Mouse (Mus musculus) bone marrow, adult 2 months (tissue): ENCODE measurements around the gene E130308A19Rik. TPM values are rescaled to one million over a fixed set of nuclear protein-coding genes. Genes with fewer than 3 reads are reported as not detected.

ENCODE experiments used
- H3K27ac ChIP-seq: fragments of 200-500 bp; 2 replicates; pipeline ENCODE4 v1.5.1; 2012; ENCODE audit warnings: low read depth, mild to moderate bottlenecking, control low read depth, inconsistent platforms, low read length; ENCODE audit not compliant: control insufficient read depth, poor library complexity, insufficient read depth
- H3K4me1 ChIP-seq: fragments of 200-500 bp; 2 replicates; pipeline ENCODE4 v1.6.1; 2011; ENCODE audit warnings: low read length; ENCODE audit not compliant: control insufficient read depth, insufficient read depth
- H3K4me3 ChIP-seq: fragments of 200-500 bp; replicated peaks from 2 replicates; pipeline ENCODE3; 2011; ENCODE audit warnings: mild to moderate bottlenecking, low read depth, low read length, control low read depth; ENCODE audit not compliant: control insufficient read depth
- CTCF ChIP-seq: fragments of 200-500 bp; IDR thresholded peaks from 2 replicates; pipeline ENCODE4 v1.5.1; 2011; ENCODE audit warnings: low read length, control low read depth; ENCODE audit not compliant: control insufficient read depth, insufficient read depth
- POLR2A ChIP-seq: fragments of 200-500 bp; IDR thresholded peaks from 2 replicates; pipeline ENCODE4 v1.6.1; 2011; ENCODE audit warnings: low read depth, mild to moderate bottlenecking, control low read depth, low read length, borderline replicate concordance; ENCODE audit not compliant: control insufficient read depth
- WGBS: fragments of 180-500 bp; shearing (Covaris S2); methylation state at CpG from one replicate; pipeline ENCODE4 v1.1.7; 2018; 5-methylcytosine and 5-hydroxymethylcytosine counted together
- polyA plus RNA-seq: library from polyadenylated mRNA; stranded (reverse); fragments of >200 nt; gene quantifications from 2 replicates; pipeline ENCODE4 v1.2.4, GENCODE M21; 2011; ENCODE audit warnings: low replicate concordance; ENCODE audit not compliant: missing spikeins, insufficient read depth, insufficient read length

Gene E130308A19Rik
- polyA plus RNA-seq, 1 experiment = 6.5 TPM

DNA sequence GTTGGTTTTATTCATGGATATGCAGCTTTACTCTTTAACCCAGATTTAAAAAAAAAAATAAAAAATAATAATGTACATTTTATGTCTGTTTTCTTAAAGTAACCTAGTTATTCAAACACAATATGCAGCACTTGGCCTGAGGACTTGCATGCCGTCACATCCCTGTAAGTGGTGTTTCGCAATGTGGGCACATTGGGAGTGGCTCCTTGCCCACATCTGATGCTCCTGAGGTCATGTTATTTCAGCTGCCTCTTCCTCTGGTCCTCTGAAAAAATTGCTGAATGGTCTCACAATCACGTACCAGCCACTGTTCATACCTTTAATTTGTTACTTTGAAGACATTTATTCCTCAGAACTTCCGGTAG, 135.3 kb downstream of the E130308A19Rik start:
- Histone ChIP-seq H3K4me3 (no peak overlapping the region), H3K27ac (no peak overlapping the region), H3K4me1 (peaks cover 1% of the 10 kb centered on the region; the same call in 1 of the 2 replicates)
- TF ChIP-seq POLR2A (no peak), CTCF (no peak)
- WGBS = 50% methylated on average over 4 of the region's 4 CpGs

DNA sequence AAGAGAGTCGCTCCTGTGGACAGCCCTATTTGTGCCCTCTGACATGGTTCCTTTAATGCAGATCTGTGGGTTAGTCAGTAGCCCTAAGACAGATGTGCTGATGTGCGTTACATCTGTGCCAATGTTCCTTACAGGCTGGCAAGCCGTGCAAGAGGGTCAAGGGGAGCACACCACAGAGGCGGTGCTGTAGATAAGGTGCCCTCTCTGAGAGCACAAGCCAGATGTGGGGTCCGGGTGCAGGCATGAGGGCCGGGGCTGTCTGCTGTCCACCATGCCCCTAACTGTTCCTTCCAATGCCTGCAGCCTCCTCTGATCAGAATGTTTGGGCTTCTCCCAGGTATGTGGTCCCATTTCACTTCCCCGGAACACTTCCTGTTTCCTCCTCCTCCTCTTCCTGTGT, 138.9 kb downstream of the E130308A19Rik start:
- WGBS = 60% methylated on average over 7 of the region's 7 CpGs
- Histone ChIP-seq H3K4me3 (no peak overlapping the region), H3K4me1 (peaks cover 1% of the 10 kb centered on the region; the same call in 1 of the 2 replicates), H3K27ac (no peak overlapping the region; the same call in 1 of the 2 replicates)
- TF ChIP-seq POLR2A (no peak), CTCF (no peak)

DNA sequence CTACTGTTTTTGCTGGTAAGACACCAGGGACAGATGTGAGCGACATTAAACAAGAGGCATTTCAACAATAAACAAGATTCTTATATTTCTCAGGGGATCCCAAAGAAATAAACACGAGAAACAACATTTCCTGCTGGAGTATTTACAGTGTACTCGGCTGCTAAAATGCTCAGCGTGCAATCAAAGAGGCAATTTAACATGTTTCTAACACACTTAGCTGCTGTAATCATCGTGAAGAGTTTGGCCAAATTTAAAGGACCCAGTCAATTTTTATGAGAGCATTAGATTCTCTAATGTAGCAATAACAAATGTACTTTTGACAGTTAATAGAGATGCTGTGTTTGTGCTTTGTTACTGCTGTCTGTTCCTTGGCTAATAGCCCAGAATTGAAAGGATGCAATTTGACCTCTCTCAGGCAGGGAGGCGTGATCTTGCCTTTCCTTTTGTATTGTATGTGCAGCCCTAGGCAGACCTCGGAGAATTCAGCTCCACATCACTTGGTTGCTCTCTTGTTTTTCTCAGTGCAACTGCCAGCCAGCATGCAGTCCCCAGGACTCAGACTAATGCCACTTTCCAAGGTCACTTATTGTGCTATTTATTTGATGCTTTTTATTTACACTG, 139.5 kb downstream of the E130308A19Rik start:
- WGBS = 44% methylated on average over 7 of the region's 7 CpGs
- peaks cover 1% of the 10 kb centered on the region; the same call in 1 of the 2 replicates for H3K4me1 ChIP-seq
- TF ChIP-seq CTCF = no peak
- TF ChIP-seq POLR2A = no peak
- H3K4me3 ChIP-seq = no peak overlapping the region
- no peak overlapping the region for H3K27ac ChIP-seq

DNA sequence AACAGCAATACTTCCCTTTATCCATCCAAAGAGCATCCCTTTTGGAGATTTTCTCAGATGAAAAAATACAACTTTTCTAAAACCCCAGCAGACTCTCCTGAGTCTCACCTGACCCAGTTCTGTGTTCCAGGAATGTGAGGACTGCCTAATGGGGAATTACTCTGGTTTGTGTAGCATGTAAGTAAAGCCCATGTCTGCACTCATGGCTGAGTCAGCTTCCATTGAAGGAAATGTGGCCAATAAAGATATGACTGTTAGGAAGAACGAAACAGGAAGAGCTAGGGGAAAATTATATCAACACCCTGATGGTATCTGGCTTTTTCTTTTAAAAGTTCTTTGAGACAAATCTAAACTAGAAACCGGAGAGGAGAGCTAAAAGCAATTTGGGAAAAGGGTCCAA, 141.7 kb downstream of the E130308A19Rik start:
- H3K4me3 ChIP-seq = no peak overlapping the region
- 22% methylated on average over 2 of the region's 2 CpGs for WGBS
- TF ChIP-seq POLR2A (no peak), CTCF (no peak)
- no peak overlapping the region for H3K27ac ChIP-seq
- no peaks in the 10 kb centered on the region; the same call in 1 of the 2 replicates for H3K4me1 ChIP-seq

DNA sequence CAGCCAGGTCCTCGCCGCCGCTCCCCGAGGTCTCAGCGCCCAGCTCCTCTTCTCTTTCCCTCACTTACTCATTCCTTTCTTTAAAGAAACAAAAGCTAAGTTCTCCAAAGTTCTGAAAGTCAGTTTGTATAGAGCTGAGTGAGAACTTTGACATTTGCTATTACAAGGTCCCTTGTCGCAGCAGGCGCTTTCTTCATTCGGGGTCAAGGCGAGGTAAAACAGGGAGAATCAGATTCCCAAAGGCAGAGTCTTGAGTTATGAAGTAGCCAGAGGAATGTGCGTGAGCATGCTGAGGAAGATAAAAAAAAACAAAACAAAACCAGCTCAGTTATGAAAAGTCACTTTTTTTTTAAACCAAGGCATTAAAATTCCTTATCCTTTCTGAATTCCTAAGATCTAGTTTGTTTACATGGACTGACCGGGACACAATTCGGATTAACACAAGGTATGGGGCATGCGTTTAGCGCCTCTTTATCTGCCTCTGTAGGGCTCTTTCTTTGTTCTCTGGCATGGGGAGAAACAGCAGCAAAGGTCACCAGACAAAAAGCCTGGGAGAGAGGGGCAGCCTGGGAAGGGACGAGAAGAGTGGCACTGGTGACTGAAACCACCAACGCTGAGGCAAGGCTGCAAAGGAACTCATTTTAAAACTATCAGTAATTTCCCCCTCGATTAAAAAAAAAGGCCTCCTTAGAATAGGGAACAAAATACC, 146.3 kb downstream of the E130308A19Rik start:
- Histone ChIP-seq H3K27ac (no peak overlapping the region; the same call in 1 of the 2 replicates), H3K4me3 (no peak overlapping the region), H3K4me1 (no peaks in the 10 kb centered on the region)
- WGBS = 86% methylated on average over 17 of the region's 17 CpGs
- TF ChIP-seq CTCF (no peak), POLR2A (no peak)

DNA sequence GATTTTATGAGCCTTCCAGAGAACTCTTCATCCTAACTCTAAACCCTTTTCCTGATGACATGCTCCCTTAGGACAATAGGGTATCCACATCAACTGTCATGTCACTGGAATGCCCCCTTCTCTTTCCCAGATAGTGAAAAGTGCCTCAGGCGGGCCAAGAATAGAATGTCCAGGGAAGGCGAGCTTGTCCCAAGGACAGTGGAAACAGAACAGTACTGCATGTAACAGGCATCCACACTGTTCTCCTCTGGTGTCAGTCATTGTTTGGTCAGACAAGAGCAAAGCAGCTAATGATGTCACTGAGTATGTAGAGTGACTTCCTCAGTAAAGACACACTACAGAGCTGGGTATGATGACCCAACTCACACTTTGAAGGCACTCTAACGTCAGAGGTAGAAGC, 151.8 kb downstream of the E130308A19Rik start:
- no peak overlapping the region for H3K27ac ChIP-seq
- 73% methylated on average over 3 of the region's 3 CpGs for WGBS
- no peak for TF ChIP-seq POLR2A
- no peak for TF ChIP-seq CTCF
- no peak overlapping the region for H3K4me3 ChIP-seq
- no peaks in the 10 kb centered on the region; the same call in 1 of the 2 replicates for H3K4me1 ChIP-seq

DNA sequence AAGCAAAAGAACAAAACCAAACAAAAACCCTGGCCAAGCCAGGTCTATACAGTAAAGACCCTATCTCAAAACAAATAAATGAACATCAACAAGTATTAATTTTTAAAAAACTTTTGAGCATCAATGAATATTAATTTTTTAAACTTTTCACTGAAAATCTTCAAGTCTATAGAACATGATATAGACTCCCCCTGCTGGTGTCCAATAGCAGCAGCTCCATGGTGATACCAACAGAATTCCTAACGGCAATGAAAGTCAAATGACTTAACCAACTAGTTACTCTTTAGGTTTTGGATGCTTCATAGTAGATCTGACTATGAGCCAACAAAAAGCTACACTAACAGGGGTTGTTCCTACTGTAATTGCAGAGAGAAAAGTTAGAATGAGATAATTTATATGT, 154.6 kb downstream of the E130308A19Rik start:
- WGBS = 33% methylated on average over 1 of the region's 1 CpGs
- no peaks in the 10 kb centered on the region; the same call in 1 of the 2 replicates for H3K4me1 ChIP-seq
- no peak for TF ChIP-seq CTCF
- TF ChIP-seq POLR2A = no peak

DNA sequence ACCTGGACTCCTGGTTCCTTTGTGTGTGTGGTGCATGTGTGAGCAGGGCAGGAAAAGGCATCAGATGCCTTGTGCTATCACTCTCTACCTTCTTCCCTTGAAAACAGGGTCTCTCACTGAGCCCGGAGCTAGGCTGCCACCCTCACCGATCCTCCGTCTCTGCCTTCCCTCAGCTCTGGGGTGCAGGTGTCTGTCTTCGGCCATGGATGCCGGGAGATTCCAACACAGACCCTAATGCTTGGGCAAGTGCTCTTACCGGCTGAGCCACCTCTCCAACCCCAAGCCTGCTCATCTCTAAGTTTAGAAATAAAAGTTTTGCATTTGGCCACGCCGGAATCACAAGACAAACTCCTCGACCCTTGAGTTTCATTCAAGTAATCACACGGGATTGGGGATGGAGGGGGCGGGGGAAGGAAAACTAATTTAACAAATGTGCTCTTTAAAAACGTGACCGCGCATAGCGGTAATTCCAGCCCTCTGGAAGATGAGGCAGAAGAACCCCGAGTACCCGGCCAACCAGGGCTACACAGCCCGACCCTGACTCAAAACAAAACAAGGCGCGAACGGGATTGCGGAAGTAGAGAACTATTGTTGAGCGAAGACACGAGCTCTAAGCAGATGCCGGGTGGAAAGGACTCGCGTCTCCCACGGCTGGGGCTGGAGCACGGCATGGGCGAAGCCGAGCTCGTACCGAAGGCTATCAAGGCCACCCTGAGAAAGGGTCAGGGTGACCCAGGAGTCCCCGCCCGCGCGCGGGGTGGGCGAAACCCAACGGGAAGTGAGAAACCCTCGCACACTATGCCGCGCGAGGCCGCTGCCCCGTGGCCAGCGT, 157.1 kb downstream of the E130308A19Rik start:
- H3K4me1 ChIP-seq = no peaks in the 10 kb centered on the region; the same call in 1 of the 2 replicates
- under 1% methylated on average over 47 of the region's 47 CpGs for WGBS

More for the DNA sequence above, 154.6 kb downstream of the E130308A19Rik start:
- Histone ChIP-seq H3K27ac (no peak overlapping the region), H3K4me3 (no peak overlapping the region)

More for the DNA sequence above, 157.1 kb downstream of the E130308A19Rik start:
- TF ChIP-seq POLR2A (no peak), CTCF (no peak)
- Histone ChIP-seq H3K4me3 (peak overlapping the region; percentile 90), H3K27ac (peak overlapping the region; percentile 54)
